Mouse (Mus musculus) ovary, adult 10 weeks (tissue): ENCODE measurements around the gene Camkmt. TPM values are rescaled to one million over a fixed set of nuclear protein-coding genes. Genes with fewer than 3 reads are reported as not detected.

Experiments
- polyA plus RNA-seq: library from polyadenylated mRNA; stranded (reverse); fragments of 350-450 nt; fragmentation: Illumina TruSeq; extraction: RNeasy Lipid Tissue Mini Kit (QIAGEN cat#74804); gene quantifications from one replicate; pipeline ENCODE4 v1.2.3, GENCODE M21; 2014

The Camkmt gene
- polyA plus RNA-seq: 10.4 TPM

DNA sequence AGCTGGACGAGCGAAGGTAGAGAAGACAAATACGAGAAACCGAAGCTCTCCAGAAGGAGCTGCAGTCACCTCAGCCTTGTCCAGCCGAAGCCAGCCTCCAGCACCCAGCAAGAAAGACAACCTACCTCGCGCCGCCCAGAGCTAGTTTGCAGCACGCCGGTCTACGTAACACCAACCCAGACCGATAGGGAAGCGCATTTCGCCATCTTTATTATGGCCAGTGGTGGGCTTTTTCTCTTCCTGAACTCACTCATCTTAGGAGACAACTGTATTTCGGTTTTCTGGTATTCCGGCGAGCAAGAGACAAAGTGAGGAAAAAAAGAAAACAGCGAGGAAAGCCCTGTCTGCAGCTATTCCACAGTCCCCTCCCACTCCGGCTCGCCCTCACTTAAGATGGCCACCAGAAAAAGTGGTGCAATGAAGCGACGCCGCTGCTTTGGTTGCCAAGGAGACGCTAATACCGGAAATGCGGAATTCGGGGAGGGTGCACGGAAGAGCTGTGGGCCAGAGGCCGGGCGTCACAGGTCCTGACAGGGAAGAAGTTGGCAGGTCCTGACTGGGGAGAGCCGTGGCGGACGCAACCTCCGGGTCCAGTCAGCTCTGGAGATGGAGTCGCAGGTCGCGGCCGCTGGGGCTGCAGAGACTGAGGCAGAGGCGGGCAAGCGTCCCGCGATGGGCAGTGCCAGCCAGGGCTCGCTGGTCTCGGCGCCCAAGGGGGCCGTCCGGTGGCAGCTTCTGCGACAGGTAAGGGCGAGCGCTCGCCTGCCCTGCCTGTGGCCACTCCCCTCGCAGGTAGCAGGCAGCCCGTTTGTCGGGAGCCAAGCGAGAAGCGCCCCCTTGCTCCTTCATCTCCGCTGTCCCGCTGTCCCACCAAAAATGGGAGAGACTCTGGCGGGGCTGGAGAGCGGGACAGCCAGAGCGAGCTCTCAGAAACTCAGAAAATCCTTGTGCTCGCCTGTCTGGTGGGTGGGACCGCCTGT, at the start of gene Camkmt, which contains the start of gene Prepl:
Gene Camkmt, plus strand, starts transcription at position 433 of the 980 bp plus-strand sequence.
Gene Prepl, minus strand, starts transcription at position 122 of the 980 bp plus-strand sequence.

Other genes starting within 250 kb of the Camkmt start
- 134 TPM for gene Ppm1b, start 133.8 kb upstream of the Camkmt start, polyA plus RNA-seq
- gene Slc3a1, start 62.2 kb upstream of the Camkmt start, polyA plus RNA-seq: not detected
- 67.1 TPM for gene Prepl, start 311 bp upstream of the Camkmt start, polyA plus RNA-seq